Mouse (Mus musculus): ENCODE results near the gene Gapvd1.
"Not testable (repeated sequence)": the region's sequence is repeated elsewhere in the genome, so short reads cannot be mapped to it uniquely, and the experiment has no call there.

The Gapvd1 gene

GRCm38 (mm10) chr2:34771368-34772226 is 16.6 kb upstream of the Gapvd1 start, which contains the start of gene Hspa5:
Hspa5 (plus strand) TSS chr2:34771970.
- peak; percentile 99 for DNase-seq

GRCm38 (mm10) chr2:34770951-34771350 is 15.9 kb upstream of the Gapvd1 start:
- DNase-seq: no peak

GRCm38 (mm10) chr2:34770049-34770448 is 15.0 kb upstream of the Gapvd1 start:
- DNase-seq: no peak

DNA sequence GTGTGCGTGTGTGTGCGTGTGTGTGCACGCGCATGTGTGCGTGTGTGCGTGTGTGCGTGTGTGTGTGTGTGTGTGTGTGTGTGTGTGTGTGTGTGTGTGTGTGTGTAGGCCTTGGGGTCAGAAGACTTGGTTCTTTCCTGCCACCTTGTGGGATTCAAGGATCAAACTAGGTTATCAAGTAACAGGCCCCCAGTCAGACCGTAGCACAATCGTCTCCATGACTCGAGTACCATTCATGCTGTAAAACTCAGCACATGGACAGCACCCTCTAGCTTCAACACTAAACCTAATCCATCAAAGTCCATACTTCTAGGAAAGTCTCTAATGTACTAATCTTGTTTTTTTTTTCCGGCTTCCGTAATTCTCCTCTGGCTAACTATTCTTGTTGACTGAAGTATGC is 9.8 kb upstream of the Gapvd1 start:
- no peak for DNase-seq

- no peak for DNase-seq
Measured at GRCm38 (mm10) chr2:34762872-34763271, 7.8 kb upstream of the Gapvd1 start.

DNA sequence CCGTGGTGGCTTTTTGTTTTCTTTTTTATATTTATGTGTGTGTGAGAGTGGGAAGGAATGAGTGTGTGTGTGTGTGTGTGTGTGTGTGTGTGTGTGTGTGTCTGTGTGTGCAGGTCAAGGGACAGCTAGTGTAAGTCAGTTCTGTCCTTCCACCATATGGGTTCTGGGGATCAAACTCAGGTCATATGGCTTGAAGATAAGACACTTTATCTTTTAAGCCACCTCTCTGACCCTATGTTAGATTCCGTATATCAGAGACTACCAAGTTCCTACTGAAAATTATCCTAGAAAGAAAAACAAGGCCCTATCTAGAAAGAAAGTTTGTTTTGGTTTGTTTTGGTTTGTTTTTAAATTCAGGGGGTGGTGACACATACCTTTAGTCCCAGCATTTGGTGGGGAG is 7.1 kb upstream of the Gapvd1 start:
- DNase-seq: no peak

GRCm38 (mm10) chr2:34761272-34761671 is 6.2 kb upstream of the Gapvd1 start:
- DNase-seq: not testable (repeated sequence)

GRCm38 (mm10) chr2:34757341-34757740 is 2.3 kb upstream of the Gapvd1 start:
- no peak for DNase-seq

GRCm38 (mm10) chr2:34753811-34754550 is 1.1 kb downstream of the Gapvd1 start:
- DNase-seq: peak; percentile 94

- DNase-seq: no peak
Measured at GRCm38 (mm10) chr2:34750245-34750644, 4.8 kb downstream of the Gapvd1 start.

GRCm38 (mm10) chr2:34748479-34748878 is 6.6 kb downstream of the Gapvd1 start:
- no peak for DNase-seq

- no peak for DNase-seq
Measured at GRCm38 (mm10) chr2:34745673-34746072, 9.4 kb downstream of the Gapvd1 start.

DNA sequence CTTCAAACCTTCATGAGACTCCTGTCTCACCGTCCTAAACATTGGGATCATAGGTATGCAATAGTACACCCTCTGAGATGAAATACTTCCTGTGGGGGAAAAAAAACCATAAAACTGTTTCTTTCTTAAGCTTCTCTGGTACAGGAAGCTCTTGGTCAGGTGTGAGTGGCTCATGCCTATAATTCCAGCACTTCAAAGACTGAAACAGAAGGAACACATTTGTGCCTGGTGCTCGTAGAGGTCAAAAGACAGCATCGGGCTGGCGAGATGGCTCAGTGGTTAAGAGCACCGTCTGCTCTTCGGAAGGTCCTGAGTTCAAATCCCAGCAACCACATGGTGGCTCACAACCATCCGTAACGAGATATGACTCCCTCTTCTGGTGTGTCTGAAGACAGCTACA is 10.6 kb downstream of the Gapvd1 start:
- no peak for DNase-seq

- DNase-seq: no peak
Measured at GRCm38 (mm10) chr2:34742675-34743074, 12.4 kb downstream of the Gapvd1 start.

- DNase-seq: no peak
Measured at GRCm38 (mm10) chr2:34741390-34742159, 13.5 kb downstream of the Gapvd1 start.

GRCm38 (mm10) chr2:34739684-34740391 is 15.2 kb downstream of the Gapvd1 start:
- DNase-seq: no peak

- no peak for DNase-seq
Measured at GRCm38 (mm10) chr2:34737911-34738310, 17.1 kb downstream of the Gapvd1 start.

DNA sequence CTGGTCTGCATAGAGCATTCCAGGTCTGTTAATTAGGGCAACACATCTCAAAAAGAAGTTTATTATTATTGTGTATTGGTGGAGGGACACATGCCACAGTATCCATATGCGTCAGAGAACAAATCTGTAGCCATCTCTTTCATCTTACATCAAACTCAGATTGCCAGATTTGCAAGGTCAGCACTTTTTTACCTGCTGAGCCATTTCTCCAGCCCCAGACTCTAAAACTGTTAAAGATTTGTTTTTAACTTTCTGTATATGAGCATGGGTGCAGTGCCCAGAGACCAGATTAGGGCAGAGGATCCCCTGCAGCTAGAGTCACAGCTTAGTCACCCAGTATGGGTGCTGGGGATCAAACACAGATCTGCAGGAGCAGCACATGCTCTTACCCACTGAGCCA is 18.4 kb downstream of the Gapvd1 start:
- DNase-seq: no peak

DNA sequence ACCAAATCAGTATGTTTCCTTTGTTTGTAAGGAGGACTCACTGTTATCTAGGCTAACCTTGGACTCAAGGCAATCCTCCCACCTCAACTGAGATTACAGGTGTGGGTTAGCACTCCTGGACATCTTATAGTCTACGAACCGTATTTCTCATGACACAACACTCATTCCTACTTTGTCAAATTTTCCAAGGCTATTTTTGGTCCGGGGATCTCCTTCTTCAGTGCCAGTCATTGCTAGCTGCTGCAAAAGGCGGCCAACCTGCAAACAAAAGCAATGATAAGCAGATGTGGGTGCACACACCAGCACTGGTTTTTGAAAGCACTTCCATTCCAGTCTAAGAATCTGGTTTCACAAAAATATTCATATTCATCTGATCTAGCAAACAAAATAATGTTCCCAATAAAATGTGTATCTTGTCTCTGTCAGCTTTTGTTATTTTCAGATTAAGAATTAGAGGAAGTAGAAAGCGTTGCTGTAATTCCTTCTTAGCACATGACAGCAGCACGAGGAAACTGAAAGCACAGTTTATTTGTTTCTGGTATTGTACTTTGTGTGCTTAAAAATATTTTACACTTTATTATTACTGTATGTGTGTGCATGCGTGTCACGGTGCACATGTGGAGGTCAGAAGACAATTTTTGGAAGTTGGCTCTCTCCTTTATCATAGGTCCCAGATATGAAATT is 27.8 kb downstream of the Gapvd1 start:
- no peak for DNase-seq

DNA sequence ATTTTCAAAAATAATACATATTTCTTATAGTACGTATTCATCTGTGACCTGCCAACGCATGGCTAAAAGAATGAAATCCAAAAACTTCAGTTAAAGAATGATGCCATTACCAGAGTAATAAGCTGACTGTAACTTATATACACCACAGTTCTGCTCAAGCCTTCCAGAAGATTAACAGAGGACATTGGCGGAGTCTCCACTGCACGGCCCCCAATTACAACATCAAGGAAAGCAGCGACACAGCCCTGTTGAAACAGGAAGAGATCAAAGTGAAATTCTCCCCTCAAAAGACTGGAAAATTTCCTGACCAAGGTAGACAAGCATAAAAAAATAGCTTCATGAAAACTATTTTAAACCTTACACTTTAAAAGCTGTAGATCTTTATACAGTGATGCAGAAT is 29.8 kb downstream of the Gapvd1 start:
- no peak for DNase-seq

- no peak for DNase-seq
Measured at GRCm38 (mm10) chr2:34718196-34718595, 36.8 kb downstream of the Gapvd1 start.

DNA sequence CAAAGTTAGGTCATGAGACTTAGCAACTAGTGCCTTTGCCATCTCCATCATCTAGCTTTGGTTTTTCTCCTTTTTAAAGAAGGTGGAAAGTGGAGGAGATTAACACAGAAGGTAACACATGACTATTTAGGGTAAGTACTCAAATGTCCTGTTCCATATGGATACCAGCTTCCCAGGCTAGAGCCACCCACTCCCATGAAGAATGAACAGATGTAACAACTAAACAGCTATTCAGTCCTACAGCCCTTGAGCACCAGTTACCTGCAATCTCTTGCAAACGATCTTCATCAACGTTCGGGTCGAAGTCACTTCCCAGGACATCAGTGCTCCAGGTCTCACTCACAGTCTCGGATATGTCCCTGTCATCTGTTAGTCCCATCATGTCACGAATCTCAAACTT is 43.1 kb downstream of the Gapvd1 start:
- DNase-seq: no peak
